Mouse (Mus musculus): ENCODE data around the gene St6galnac5. TPM values are rescaled to one million over a fixed set of nuclear protein-coding genes. Genes with fewer than 3 reads are reported as not detected.

Gene St6galnac5
- polyA plus RNA-seq, 1 experiment = not detected

DNA sequence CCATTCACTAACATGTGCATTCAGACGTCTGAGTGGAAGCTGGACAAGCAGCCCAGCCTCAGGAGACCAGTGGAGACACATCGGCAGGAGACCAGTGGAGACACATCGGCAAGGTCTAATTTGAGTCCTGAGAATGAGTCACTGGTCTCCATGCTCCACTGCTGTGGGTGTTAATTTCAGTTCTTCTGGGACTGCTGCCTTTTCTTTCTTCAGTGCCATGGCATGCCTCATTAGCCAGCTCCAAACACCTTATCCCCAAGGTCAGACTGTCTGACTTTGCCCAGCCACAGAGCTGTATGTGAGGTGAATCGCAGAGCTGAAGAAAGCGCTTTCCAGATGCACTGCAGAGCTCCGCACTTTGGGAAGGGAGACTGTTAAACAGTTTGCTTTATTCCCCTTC lies 140.8 kb downstream of the St6galnac5 start:
- Histone ChIP-seq H3K79me2 (ENCODE audit: control insufficient read depth, insufficient read depth) (no peaks in the 10 kb centered on the region), H3K36me3 (ENCODE audit: control insufficient read depth, insufficient read depth) (no peaks in the 10 kb centered on the region), H3ac (ENCODE audit: control insufficient read depth, insufficient read length) (no peak overlapping the region), H3K27me3 (ENCODE audit: control insufficient read depth, insufficient read depth, insufficient read length) (no peaks in the 10 kb centered on the region), H3K4me3 (no peak overlapping the region), H3K4me2 (ENCODE audit: low read depth) (no peak overlapping the region)
- TF ChIP-seq TCF3 (IDR thresholded peaks at IDR 0.05; ENCODE audit: insufficient read length, low read depth) = no peak
- no peak for TF ChIP-seq USF1 (IDR thresholded peaks at IDR 0.05; ENCODE audit: low read depth)
- no peak for TF ChIP-seq SRF (IDR thresholded peaks at IDR 0.05; ENCODE audit: control insufficient read depth, insufficient read length, low read depth)
- no peak for TF ChIP-seq E2F4 (IDR thresholded peaks at IDR 0.05; ENCODE audit: insufficient read depth)

DNA sequence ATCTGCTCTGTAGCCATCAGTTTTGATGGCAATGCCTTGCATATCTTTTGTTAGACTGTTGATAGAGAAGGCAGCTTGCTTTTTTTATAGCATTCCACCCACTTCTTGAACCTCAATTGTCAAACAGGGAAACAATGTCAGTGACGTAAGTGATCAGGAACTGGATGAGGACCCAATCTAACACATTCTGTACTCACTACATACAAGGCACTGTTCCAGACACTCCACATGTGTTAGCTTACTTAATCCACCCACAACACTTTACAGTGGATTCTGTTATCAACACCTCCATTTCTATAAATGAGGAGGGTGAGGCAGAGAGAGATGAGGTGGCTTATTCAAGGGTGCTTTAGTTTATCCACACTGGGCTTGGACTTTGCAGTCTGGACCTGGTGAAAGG lies 144.1 kb downstream of the St6galnac5 start:
- Histone ChIP-seq H3K79me2 (ENCODE audit: control insufficient read depth, insufficient read depth) (no peaks in the 10 kb centered on the region), H3ac (ENCODE audit: control insufficient read depth, insufficient read length) (no peak overlapping the region), H3K27me3 (ENCODE audit: control insufficient read depth, insufficient read depth, insufficient read length) (no peaks in the 10 kb centered on the region), H3K36me3 (ENCODE audit: control insufficient read depth, insufficient read depth) (no peaks in the 10 kb centered on the region), H3K4me3 (no peak overlapping the region), H3K4me2 (ENCODE audit: low read depth) (no peak overlapping the region)
- TF ChIP-seq REST (IDR thresholded peaks at IDR 0.05; ENCODE audit: insufficient read depth, insufficient read length) (no peak), MYOG (IDR thresholded peaks at IDR 0.05; ENCODE audit: control insufficient read depth in 1 of 3, insufficient read depth in 1 of 3, insufficient read length in 2 of 3, low read depth in 2 of 3) (no peak), E2F4 (IDR thresholded peaks at IDR 0.05; ENCODE audit: insufficient read depth) (no peak), POLR2A (IDR thresholded peaks at IDR 0.05; ENCODE audit: insufficient read length, low read depth) (no peak), USF1 (IDR thresholded peaks at IDR 0.05; ENCODE audit: low read depth) (no peak), TCF12 (IDR thresholded peaks at IDR 0.05; ENCODE audit: insufficient read depth, poor library complexity, severe bottlenecking) (no peak), SRF (IDR thresholded peaks at IDR 0.05; ENCODE audit: control insufficient read depth, insufficient read length, low read depth) (no peak), TCF3 (IDR thresholded peaks at IDR 0.05; ENCODE audit: insufficient read length, low read depth) (no peak), MYOD1 (IDR thresholded peaks at IDR 0.05; ENCODE audit: control insufficient read depth in 1 of 3, insufficient read length in 2 of 3, low read depth in 2 of 3) (no peak), CEBPB (IDR thresholded peaks at IDR 0.05; ENCODE audit: insufficient read depth, poor library complexity, severe bottlenecking) (no peak), POLR2AphosphoS2 (IDR thresholded peaks at IDR 0.05; ENCODE audit: insufficient read length, low read depth) (no peak), MAX (IDR thresholded peaks at IDR 0.05; ENCODE audit: low read depth) (no peak)

DNA sequence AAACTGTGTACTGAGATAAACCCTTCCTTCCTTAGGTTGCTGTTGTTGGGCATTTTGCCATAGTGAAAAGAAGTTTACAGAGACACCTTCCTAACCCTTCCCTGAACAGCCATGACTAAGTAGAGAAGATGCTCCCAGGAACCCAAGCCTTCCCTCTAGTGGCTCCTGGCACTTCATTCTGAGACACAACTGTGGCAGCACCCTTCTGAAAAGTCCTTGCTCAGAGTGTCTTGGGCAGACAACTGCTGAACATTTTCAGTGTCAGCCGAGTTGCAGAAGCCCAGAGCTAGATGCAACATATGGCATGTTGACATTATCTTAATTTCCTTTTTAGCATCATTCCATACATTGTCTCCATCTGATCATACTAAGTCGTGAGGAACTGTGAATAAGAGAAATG lies 144.6 kb downstream of the St6galnac5 start:
- H3K36me3 ChIP-seq (ENCODE audit: control insufficient read depth, insufficient read depth) = no peaks in the 10 kb centered on the region
- no peaks in the 10 kb centered on the region for H3K79me2 ChIP-seq (ENCODE audit: control insufficient read depth, insufficient read depth)
- H3ac ChIP-seq (ENCODE audit: control insufficient read depth, insufficient read length) = no peak overlapping the region
- no peak overlapping the region for H3K4me2 ChIP-seq (ENCODE audit: low read depth)
- TF ChIP-seq MYOD1 (IDR thresholded peaks at IDR 0.05; ENCODE audit: control insufficient read depth in 1 of 3, insufficient read length in 2 of 3, low read depth in 2 of 3) (no peak), REST (IDR thresholded peaks at IDR 0.05; ENCODE audit: insufficient read depth, insufficient read length) (no peak), TCF3 (IDR thresholded peaks at IDR 0.05; ENCODE audit: insufficient read length, low read depth) (no peak), CEBPB (IDR thresholded peaks at IDR 0.05; ENCODE audit: insufficient read depth, poor library complexity, severe bottlenecking) (no peak), TCF12 (IDR thresholded peaks at IDR 0.05; ENCODE audit: insufficient read depth, poor library complexity, severe bottlenecking) (no peak), POLR2A (IDR thresholded peaks at IDR 0.05; ENCODE audit: insufficient read length, low read depth) (no peak), MYOG (IDR thresholded peaks at IDR 0.05; ENCODE audit: control insufficient read depth in 1 of 3, insufficient read depth in 1 of 3, insufficient read length in 2 of 3, low read depth in 2 of 3) (no peak), SRF (IDR thresholded peaks at IDR 0.05; ENCODE audit: control insufficient read depth, insufficient read length, low read depth) (no peak), MAX (IDR thresholded peaks at IDR 0.05; ENCODE audit: low read depth) (no peak), E2F4 (IDR thresholded peaks at IDR 0.05; ENCODE audit: insufficient read depth) (no peak), POLR2AphosphoS2 (IDR thresholded peaks at IDR 0.05; ENCODE audit: insufficient read length, low read depth) (no peak), USF1 (IDR thresholded peaks at IDR 0.05; ENCODE audit: low read depth) (no peak)
- H3K27me3 ChIP-seq (ENCODE audit: control insufficient read depth, insufficient read depth, insufficient read length) = no peaks in the 10 kb centered on the region
- no peak overlapping the region for H3K4me3 ChIP-seq

DNA sequence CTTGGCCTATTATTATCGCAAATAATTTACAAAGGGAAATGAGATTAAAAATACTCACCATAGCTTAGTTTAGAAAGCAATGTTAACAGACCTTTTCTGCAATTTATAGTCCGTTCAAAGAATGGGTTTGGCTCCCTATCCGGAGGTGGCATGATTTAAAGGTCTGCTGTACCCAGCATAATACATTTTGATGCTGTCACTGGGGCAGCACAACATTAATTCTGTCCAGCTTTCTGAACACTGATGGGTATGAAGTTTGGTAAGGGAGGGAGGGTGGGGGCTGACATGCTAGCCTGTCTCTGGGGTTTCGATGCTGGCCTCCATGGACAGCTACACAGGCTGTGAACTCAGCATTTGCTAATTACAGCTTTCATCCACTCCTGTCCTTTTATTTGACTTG lies 149.6 kb downstream of the St6galnac5 start:
- TF ChIP-seq MYOG (IDR thresholded peaks at IDR 0.05; ENCODE audit: control insufficient read depth in 1 of 3, insufficient read depth in 1 of 3, insufficient read length in 2 of 3, low read depth in 2 of 3) (no peak), SRF (IDR thresholded peaks at IDR 0.05; ENCODE audit: control insufficient read depth, insufficient read length, low read depth) (no peak), TCF3 (IDR thresholded peaks at IDR 0.05; ENCODE audit: insufficient read length, low read depth) (no peak), MYOD1 (IDR thresholded peaks at IDR 0.05; ENCODE audit: control insufficient read depth in 1 of 3, insufficient read length in 2 of 3, low read depth in 2 of 3) (no peak), POLR2AphosphoS2 (IDR thresholded peaks at IDR 0.05; ENCODE audit: insufficient read length, low read depth) (no peak), REST (IDR thresholded peaks at IDR 0.05; ENCODE audit: insufficient read depth, insufficient read length) (no peak), POLR2A (IDR thresholded peaks at IDR 0.05; ENCODE audit: insufficient read length, low read depth) (no peak), E2F4 (IDR thresholded peaks at IDR 0.05; ENCODE audit: insufficient read depth) (no peak), USF1 (IDR thresholded peaks at IDR 0.05; ENCODE audit: low read depth) (no peak), MAX (IDR thresholded peaks at IDR 0.05; ENCODE audit: low read depth) (no peak), CEBPB (IDR thresholded peaks at IDR 0.05; ENCODE audit: insufficient read depth, poor library complexity, severe bottlenecking) (no peak), TCF12 (IDR thresholded peaks at IDR 0.05; ENCODE audit: insufficient read depth, poor library complexity, severe bottlenecking) (no peak)

DNA sequence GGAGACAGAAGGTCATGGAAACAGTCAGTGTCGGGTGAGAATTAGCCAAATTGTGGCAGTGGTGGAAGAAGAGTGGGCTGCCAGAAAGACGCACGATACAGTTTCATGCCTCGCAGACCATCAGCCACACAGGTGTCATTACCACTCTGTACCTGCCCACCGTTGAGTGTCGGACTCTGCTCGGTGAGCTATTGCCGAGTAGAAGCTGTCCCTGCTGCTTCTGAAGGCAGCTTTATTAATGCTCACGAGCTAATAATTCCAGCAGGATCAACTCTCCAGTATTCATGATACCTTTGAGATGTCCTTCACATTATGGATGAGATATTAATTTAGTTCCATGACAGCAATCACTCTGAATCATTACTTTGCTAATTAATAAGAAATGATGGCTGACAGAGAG lies 150.1 kb downstream of the St6galnac5 start:
- TF ChIP-seq USF1 (IDR thresholded peaks at IDR 0.05; ENCODE audit: low read depth) (no peak), SRF (IDR thresholded peaks at IDR 0.05; ENCODE audit: control insufficient read depth, insufficient read length, low read depth) (no peak), MYOD1 (IDR thresholded peaks at IDR 0.05; ENCODE audit: control insufficient read depth in 1 of 3, insufficient read length in 2 of 3, low read depth in 2 of 3) (no peak), MYOG (IDR thresholded peaks at IDR 0.05; ENCODE audit: control insufficient read depth in 1 of 3, insufficient read depth in 1 of 3, insufficient read length in 2 of 3, low read depth in 2 of 3) (no peak), REST (IDR thresholded peaks at IDR 0.05; ENCODE audit: insufficient read depth, insufficient read length) (no peak), MAX (IDR thresholded peaks at IDR 0.05; ENCODE audit: low read depth) (no peak), TCF12 (IDR thresholded peaks at IDR 0.05; ENCODE audit: insufficient read depth, poor library complexity, severe bottlenecking) (no peak), TCF3 (IDR thresholded peaks at IDR 0.05; ENCODE audit: insufficient read length, low read depth) (no peak), POLR2A (IDR thresholded peaks at IDR 0.05; ENCODE audit: insufficient read length, low read depth) (no peak), CEBPB (IDR thresholded peaks at IDR 0.05; ENCODE audit: insufficient read depth, poor library complexity, severe bottlenecking) (no peak), POLR2AphosphoS2 (IDR thresholded peaks at IDR 0.05; ENCODE audit: insufficient read length, low read depth) (no peak), E2F4 (IDR thresholded peaks at IDR 0.05; ENCODE audit: insufficient read depth) (no peak)
- Histone ChIP-seq H3ac (ENCODE audit: control insufficient read depth, insufficient read length) (no peak overlapping the region), H3K27me3 (ENCODE audit: control insufficient read depth, insufficient read depth, insufficient read length) (no peaks in the 10 kb centered on the region), H3K79me2 (ENCODE audit: control insufficient read depth, insufficient read depth) (no peaks in the 10 kb centered on the region), H3K4me2 (ENCODE audit: low read depth) (no peak overlapping the region), H3K4me3 (no peak overlapping the region), H3K36me3 (ENCODE audit: control insufficient read depth, insufficient read depth) (no peaks in the 10 kb centered on the region)

More for the DNA sequence above, 149.6 kb downstream of the St6galnac5 start:
- Histone ChIP-seq H3K79me2 (ENCODE audit: control insufficient read depth, insufficient read depth) (no peaks in the 10 kb centered on the region), H3K27me3 (ENCODE audit: control insufficient read depth, insufficient read depth, insufficient read length) (no peaks in the 10 kb centered on the region), H3K4me3 (no peak overlapping the region), H3ac (ENCODE audit: control insufficient read depth, insufficient read length) (no peak overlapping the region), H3K4me2 (ENCODE audit: low read depth) (no peak overlapping the region), H3K36me3 (ENCODE audit: control insufficient read depth, insufficient read depth) (no peaks in the 10 kb centered on the region)

Measured in myocyte (in vitro differentiated cells).